Mouse (Mus musculus) neural tube, embryonic 15.5 days (tissue): ENCODE results near the gene Rab4b. TPM values are rescaled to one million over a fixed set of nuclear protein-coding genes. Genes with fewer than 3 reads are reported as not detected.

ENCODE experiments used
- ATAC-seq: fragments of 200-750 bp; cut with Nextera tagmentation; 2 replicates; pipeline ENCODE4 v1.8.0; 2017; ENCODE audit warnings: mild to moderate bottlenecking, moderate TSS enrichment, moderate library complexity; ENCODE audit not compliant: low FRiP score
- H3K27ac ChIP-seq: fragments of 300-500 bp; sonication (generic); replicated peaks from 2 replicates; pipeline ENCODE4 v1.5.1; 2015; ENCODE audit warnings: mild to moderate bottlenecking, inconsistent platforms
- H3K27me3 ChIP-seq: fragments of 300-500 bp; sonication (generic); replicated peaks from 2 replicates; pipeline ENCODE4 v1.6.1; 2015; ENCODE audit warnings: inconsistent platforms
- H3K36me3 ChIP-seq: fragments of 300-500 bp; sonication (generic); 2 replicates; pipeline ENCODE4 v1.6.1; 2015; ENCODE audit warnings: inconsistent platforms
- H3K4me1 ChIP-seq: fragments of 300-500 bp; sonication (generic); 2 replicates; pipeline ENCODE4 v1.6.1; 2015; ENCODE audit warnings: inconsistent platforms
- H3K4me2 ChIP-seq: fragments of 300-500 bp; sonication (generic); 2 replicates; pipeline ENCODE4 v1.6.1; 2015; ENCODE audit warnings: inconsistent platforms, mild to moderate bottlenecking, moderate library complexity
- H3K4me3 ChIP-seq: fragments of 300-500 bp; sonication (generic); replicated peaks from 2 replicates; pipeline ENCODE4 v1.5.1; 2015; ENCODE audit warnings: mild to moderate bottlenecking, inconsistent platforms
- H3K9ac ChIP-seq: fragments of 300-500 bp; sonication (generic); replicated peaks from 2 replicates; pipeline ENCODE4 v1.6.1; 2015; ENCODE audit warnings: mild to moderate bottlenecking, inconsistent platforms
- H3K9me3 ChIP-seq: fragments of 300-500 bp; sonication (generic); replicated peaks from 2 replicates; pipeline ENCODE4 v1.6.1; 2016; ENCODE audit warnings: inconsistent platforms
- WGBS: fragments of 180-500 bp; shearing (Covaris S2); methylation state at CpG from one replicate; pipeline ENCODE4 v1.1.7; 2015; ENCODE audit warnings: mixed read lengths; 5-methylcytosine and 5-hydroxymethylcytosine counted together
- polyA plus RNA-seq: library from polyadenylated mRNA; unstranded; fragments of >200 nt; fragmentation: Nextera tagmentation; extraction: Ambion mirVana; gene quantifications from 2 replicates; pipeline ENCODE4 v1.2.1, GENCODE M21; 2015

Gene Rab4b
- polyA plus RNA-seq, 1 experiment from 2014 or later = 109 TPM

- no peak for ATAC-seq
These were observed 13.0 kb downstream of the Rab4b start for GRCm38 (mm10) chr7:27165696-27166095.

GRCm38 (mm10) chr7:27165007-27165655, 13.6 kb downstream of the Rab4b start:
- peaks cover 66% of the 10 kb centered on the region for H3K4me1 ChIP-seq
- peak overlapping the region; percentile 75 for H3K4me3 ChIP-seq
- no peak for ATAC-seq
- peaks cover 5% of the 10 kb centered on the region; the same call in 1 of the 2 replicates for H3K36me3 ChIP-seq
- peak overlapping the region; percentile 88 for H3K4me2 ChIP-seq
- peak overlapping the region; percentile 99; the same call in 1 of the 2 replicates for H3K27ac ChIP-seq
- no peaks in the 10 kb centered on the region for H3K27me3 ChIP-seq
- WGBS = 66% methylated on average over 23 of the region's 23 CpGs
- H3K9ac ChIP-seq = peak overlapping the region; percentile 84
- H3K9me3 ChIP-seq = no peaks in the 10 kb centered on the region

More at GRCm38 (mm10) chr7:27165696-27166095, 13.0 kb downstream of the Rab4b start:
- peak overlapping the region; percentile 75 for H3K4me3 ChIP-seq
- 1% methylated on average over 8 of the region's 8 CpGs for WGBS
- H3K27ac ChIP-seq = peak overlapping the region; percentile 99
- H3K9ac ChIP-seq = peak overlapping the region; percentile 84
- H3K9me3 ChIP-seq = no peaks in the 10 kb centered on the region
- peaks cover 60% of the 10 kb centered on the region for H3K4me1 ChIP-seq
- H3K36me3 ChIP-seq = peaks cover 10% of the 10 kb centered on the region; the same call in 1 of the 2 replicates
- H3K27me3 ChIP-seq = no peaks in the 10 kb centered on the region
- H3K4me2 ChIP-seq = peak overlapping the region; percentile 88

- H3K36me3 ChIP-seq = peaks cover 9% of the 10 kb centered on the region; the same call in 1 of the 2 replicates
These were observed 14.4 kb downstream of the Rab4b start for GRCm38 (mm10) chr7:27164112-27164947.

GRCm38 (mm10) chr7:27163450-27163805, 15.3 kb downstream of the Rab4b start:
- Histone ChIP-seq H3K4me2 (peak overlapping the region; percentile 88), H3K36me3 (peaks cover 17% of the 10 kb centered on the region), H3K4me1 (peaks cover 72% of the 10 kb centered on the region), H3K9ac (peak overlapping the region; percentile 47), H3K9me3 (no peaks in the 10 kb centered on the region), H3K4me3 (peak overlapping the region; percentile 75), H3K27ac (no peak overlapping the region), H3K27me3 (no peaks in the 10 kb centered on the region)
- no peak for ATAC-seq
- 76% methylated on average over 5 of the region's 5 CpGs for WGBS

More at GRCm38 (mm10) chr7:27164112-27164947, 14.4 kb downstream of the Rab4b start:
- Histone ChIP-seq H3K27me3 (no peaks in the 10 kb centered on the region), H3K4me2 (peak overlapping the region; percentile 88), H3K4me1 (peaks cover 72% of the 10 kb centered on the region), H3K27ac (no peak overlapping the region), H3K9ac (peak overlapping the region; percentile 84), H3K9me3 (no peaks in the 10 kb centered on the region), H3K4me3 (peak overlapping the region; percentile 75)
- ATAC-seq = no peak
- 84% methylated on average over 33 of the region's 33 CpGs for WGBS

- H3K4me3 ChIP-seq = peak overlapping the region; percentile 75; the same call in 1 of the 2 replicates
- peaks cover 22% of the 10 kb centered on the region for H3K36me3 ChIP-seq
These were observed 15.8 kb downstream of the Rab4b start for GRCm38 (mm10) chr7:27162780-27163449.

GRCm38 (mm10) chr7:27161744-27162143, 17.0 kb downstream of the Rab4b start:
- H3K36me3 ChIP-seq = peaks cover 30% of the 10 kb centered on the region
- no peaks in the 10 kb centered on the region for H3K27me3 ChIP-seq
- H3K27ac ChIP-seq = no peak overlapping the region
- WGBS = 89% methylated on average over 4 of the region's 4 CpGs
- H3K4me1 ChIP-seq = peaks cover 64% of the 10 kb centered on the region
- H3K4me2 ChIP-seq = no peak overlapping the region; the same call in 1 of the 2 replicates
- H3K9me3 ChIP-seq = no peaks in the 10 kb centered on the region
- no peak overlapping the region for H3K4me3 ChIP-seq
- ATAC-seq = no peak
- no peak overlapping the region for H3K9ac ChIP-seq

More at GRCm38 (mm10) chr7:27162780-27163449, 15.8 kb downstream of the Rab4b start:
- Histone ChIP-seq H3K4me2 (peak overlapping the region; percentile 88), H3K27me3 (no peaks in the 10 kb centered on the region), H3K9me3 (no peaks in the 10 kb centered on the region), H3K27ac (no peak overlapping the region), H3K4me1 (peaks cover 72% of the 10 kb centered on the region), H3K9ac (peak overlapping the region; percentile 47)
- ATAC-seq = no peak
- WGBS = 81% methylated on average over 5 of the region's 5 CpGs

- H3K9ac ChIP-seq = no peak overlapping the region
- peaks cover 30% of the 10 kb centered on the region for H3K36me3 ChIP-seq
- ATAC-seq = no peak
- H3K4me2 ChIP-seq = no peak overlapping the region
- no peaks in the 10 kb centered on the region for H3K27me3 ChIP-seq
- H3K27ac ChIP-seq = no peak overlapping the region
- peaks cover 64% of the 10 kb centered on the region for H3K4me1 ChIP-seq
- no peaks in the 10 kb centered on the region for H3K9me3 ChIP-seq
- H3K4me3 ChIP-seq = no peak overlapping the region
- 96% methylated on average over 3 of the region's 3 CpGs for WGBS
These were observed 17.8 kb downstream of the Rab4b start for GRCm38 (mm10) chr7:27160921-27161320.

- Histone ChIP-seq H3K4me1 (peaks cover 54% of the 10 kb centered on the region), H3K36me3 (peaks cover 30% of the 10 kb centered on the region), H3K27me3 (no peaks in the 10 kb centered on the region), H3K9ac (no peak overlapping the region), H3K27ac (0 out of 2 replicates have a peak overlapping the region, but pooled peaks have one; percentile 18), H3K4me3 (no peak overlapping the region), H3K9me3 (no peaks in the 10 kb centered on the region), H3K4me2 (peak overlapping the region; percentile 13; the same call in 1 of the 2 replicates)
- peak; percentile 84 for ATAC-seq
- WGBS = 10% methylated on average over 8 of the region's 8 CpGs
These were observed 18.8 kb downstream of the Rab4b start for GRCm38 (mm10) chr7:27159882-27160281.

GRCm38 (mm10) chr7:27159256-27159655, 19.4 kb downstream of the Rab4b start:
- Histone ChIP-seq H3K4me3 (no peak overlapping the region), H3K9me3 (no peaks in the 10 kb centered on the region), H3K27ac (no peak overlapping the region), H3K9ac (no peak overlapping the region), H3K4me2 (no peak overlapping the region), H3K36me3 (peaks cover 30% of the 10 kb centered on the region), H3K27me3 (no peaks in the 10 kb centered on the region), H3K4me1 (peaks cover 48% of the 10 kb centered on the region)
- no peak for ATAC-seq
- WGBS = 95% methylated on average over 6 of the region's 6 CpGs

GRCm38 (mm10) chr7:27158171-27158570, 20.5 kb downstream of the Rab4b start:
- 95% methylated on average over 9 of the region's 9 CpGs for WGBS
- H3K36me3 ChIP-seq = peaks cover 30% of the 10 kb centered on the region
- no peaks in the 10 kb centered on the region for H3K27me3 ChIP-seq
- no peak overlapping the region for H3K4me2 ChIP-seq
- H3K9ac ChIP-seq = no peak overlapping the region
- H3K4me1 ChIP-seq = peaks cover 37% of the 10 kb centered on the region
- no peak for ATAC-seq
- H3K27ac ChIP-seq = no peak overlapping the region
- no peaks in the 10 kb centered on the region for H3K9me3 ChIP-seq
- H3K4me3 ChIP-seq = no peak overlapping the region

GRCm38 (mm10) chr7:27156005-27156404, 22.7 kb downstream of the Rab4b start:
- ATAC-seq = no peak
- 85% methylated on average over 13 of the region's 13 CpGs for WGBS

More at GRCm38 (mm10) chr7:27156005-27156404, 22.7 kb downstream of the Rab4b start:
- Histone ChIP-seq H3K9ac (no peak overlapping the region), H3K4me1 (peaks cover 15% of the 10 kb centered on the region), H3K4me2 (no peak overlapping the region), H3K4me3 (no peak overlapping the region), H3K27ac (no peak overlapping the region), H3K9me3 (no peaks in the 10 kb centered on the region), H3K36me3 (peaks cover 26% of the 10 kb centered on the region), H3K27me3 (no peaks in the 10 kb centered on the region)
